Mouse (Mus musculus) mouse embryonic stem cell (cell line): Measurements from ENCODE around the gene Higd1c.
"Not testable (repeated sequence)": the region's sequence is repeated elsewhere in the genome, so short reads cannot be mapped to it uniquely, and the experiment has no call there.

Source experiments
- in situ Hi-C, 2 experiments: fragments of 300-500 bp; cut with MboI; formaldehyde crosslinking; loops; 1 replicate in 1 of 2; 3 replicates in 1 of 2; pipeline ENCODE4 v1.14.3; 2019 to 2020; ENCODE audit warnings: low sequenced_read_pairs in 2 of 2, low pct_unique_long_range_greater_than_20kb in 1 of 2, mixed read lengths in 1 of 2; ENCODE audit not compliant: unreplicated experiment in 1 of 2

Higd1c gene

GRCm38 (mm10) chr15:100364242-100364641 lies at the start of gene Higd1c:
Gene Higd1c (plus strand): TSS chr15:100364542.
- in situ Hi-C loops, result no loop called here

DNA sequence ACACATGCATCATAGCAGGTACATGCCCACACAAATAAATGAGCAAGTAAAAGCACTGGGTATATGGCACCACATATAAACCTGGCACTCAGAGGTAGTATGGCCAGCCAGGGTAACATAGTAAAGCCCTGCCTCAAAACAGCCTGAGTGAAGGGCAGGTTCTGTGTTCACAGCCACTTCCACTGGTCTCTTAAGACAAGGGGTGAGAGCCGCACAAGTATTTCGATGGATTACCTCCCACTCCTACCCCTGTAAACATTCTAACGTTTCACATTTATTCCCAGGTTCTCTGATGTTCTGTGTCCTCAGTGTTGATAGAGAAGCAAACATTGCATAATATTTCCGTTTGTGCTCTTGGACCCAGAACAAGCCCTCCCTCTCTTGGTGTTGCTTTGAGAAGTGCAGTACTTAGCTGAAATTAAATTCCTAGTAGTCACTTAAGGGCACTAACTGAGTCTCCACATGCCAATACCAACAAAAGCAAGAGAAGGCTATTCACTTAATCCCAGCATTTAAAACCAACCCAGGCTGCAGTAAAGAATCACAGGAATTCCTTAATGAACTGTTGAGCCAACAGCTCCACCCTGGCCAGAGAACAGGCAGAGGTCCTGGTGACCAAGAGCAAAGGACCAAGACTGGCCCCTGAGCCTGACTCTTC lies 46.2 kb upstream of the Higd1c start:
- in situ Hi-C loops, result loop anchor here in 1 of 2 experiments (25.0 kb wide), 1 partner anchor 281 kb away; the partner anchor contains the start of gene Dip2b

DNA sequence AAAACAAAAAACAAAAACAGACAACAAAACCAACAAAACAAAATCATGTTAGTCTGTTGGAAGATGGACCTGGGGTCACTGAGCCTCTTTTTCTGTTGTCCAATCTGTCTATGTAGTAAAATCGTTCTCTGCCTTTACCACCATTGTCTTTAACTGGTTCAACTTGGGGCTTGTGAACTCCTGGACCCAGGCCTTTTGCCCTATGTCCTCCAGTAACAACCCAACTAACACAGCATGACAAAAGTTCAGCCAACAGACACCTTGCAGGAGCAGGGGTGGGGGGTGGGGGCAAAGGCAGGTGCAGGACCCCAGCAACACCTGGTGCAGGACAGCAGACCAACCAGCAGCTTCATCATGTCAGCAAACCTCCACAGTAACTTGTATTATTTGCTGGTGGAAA lies 44.5 kb upstream of the Higd1c start:
- in situ Hi-C loops, result loop anchor here in 1 of 2 experiments (25.0 kb wide), 1 partner anchor 283 kb away; the partner anchor contains the start of gene Dip2b

GRCm38 (mm10) chr15:100320295-100320905 lies 43.9 kb upstream of the Higd1c start:
- in situ Hi-C loops, result loop anchor here in 1 of 2 experiments (25.0 kb wide), 1 partner anchor 283 kb away; the partner anchor contains the start of gene Dip2b

DNA sequence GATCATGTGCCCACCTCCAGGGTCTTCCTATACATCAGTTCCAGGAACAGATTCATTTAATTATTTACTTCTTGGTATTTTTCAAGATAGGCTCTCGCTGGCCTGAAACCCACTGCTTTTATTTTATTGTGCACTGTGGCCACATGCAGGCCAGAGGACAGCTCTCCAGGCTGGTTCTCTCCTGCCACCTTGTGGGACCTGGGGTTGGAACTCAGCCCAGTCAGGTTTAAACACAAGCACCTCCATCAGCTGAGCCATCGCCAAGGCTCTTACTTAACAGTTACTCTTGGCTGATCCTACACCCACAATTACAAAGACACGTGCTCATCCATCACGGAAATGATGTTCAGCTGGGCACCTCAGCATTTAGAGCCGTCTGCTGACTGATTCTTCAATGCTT lies 43.2 kb upstream of the Higd1c start:
- in situ Hi-C loops, result loop anchor here in 1 of 2 experiments (25.0 kb wide), 1 partner anchor 284 kb away; the partner anchor contains the start of gene Dip2b

DNA sequence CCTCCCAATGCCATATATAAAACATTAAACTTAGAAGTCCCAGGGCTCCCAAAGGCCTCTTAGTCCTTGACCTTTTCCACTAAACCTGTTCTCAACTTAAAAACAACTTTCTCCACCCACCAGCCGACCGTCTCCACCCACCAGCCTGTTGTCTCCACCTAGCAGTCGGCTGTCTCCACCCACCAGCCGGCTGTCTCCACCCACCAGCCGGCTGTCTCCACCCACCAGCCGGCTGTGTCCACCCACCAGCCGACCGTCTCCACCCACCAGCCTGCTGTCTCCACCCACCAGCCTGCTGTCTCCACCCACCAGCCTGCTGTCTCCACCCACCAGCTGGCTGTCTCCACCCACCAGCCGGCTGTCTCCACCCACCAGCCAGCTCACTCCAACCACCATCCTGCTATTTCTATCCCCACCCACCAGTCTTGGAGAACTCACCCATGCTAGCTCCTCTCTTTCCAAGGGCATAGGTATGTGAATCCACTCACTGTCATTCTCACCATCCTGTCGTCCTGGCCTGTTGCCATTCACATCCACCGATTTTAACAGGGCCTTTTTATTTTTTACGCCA lies 40.2 kb upstream of the Higd1c start:
- in situ Hi-C loops, result loop anchor here in 1 of 2 experiments (25.0 kb wide), 1 partner anchor 287 kb away; the partner anchor contains the start of gene Dip2b

- in situ Hi-C loops, result loop anchor here in 1 of 2 experiments (5.0 kb wide), 1 partner anchor 288 kb away; the partner anchor contains the start of gene Dip2b
These were observed 39.1 kb upstream of the Higd1c start for GRCm38 (mm10) chr15:100325235-100325634.

DNA sequence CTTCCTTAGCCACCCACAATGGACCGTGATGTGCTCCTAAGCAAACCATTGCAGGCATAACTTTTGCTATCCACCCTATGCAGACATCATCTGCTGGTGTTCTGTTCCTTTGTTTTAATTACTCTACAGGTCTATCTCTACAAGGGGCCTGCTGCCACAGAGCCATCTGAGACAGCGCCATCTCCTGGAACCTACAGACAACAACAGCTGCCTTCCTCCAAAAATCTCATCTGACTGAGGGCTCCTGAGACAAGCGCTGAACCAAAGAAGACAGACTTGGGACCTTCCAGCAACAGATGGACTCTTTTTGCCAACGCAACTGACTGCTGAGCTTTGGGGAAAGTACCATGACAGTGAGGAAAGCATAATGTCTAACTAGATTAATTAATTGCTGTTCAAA lies 36.3 kb upstream of the Higd1c start:
- in situ Hi-C loops, result loop anchor here in 1 of 2 experiments (5.0 kb wide), 1 partner anchor 291 kb away; the partner anchor contains the start of gene Dip2b

- in situ Hi-C loops, result loop anchor here in 1 of 2 experiments (5.0 kb wide), 1 partner anchor 292 kb away; the partner anchor contains the start of gene Dip2b
These were observed 35.0 kb upstream of the Higd1c start for GRCm38 (mm10) chr15:100329336-100329735.

DNA sequence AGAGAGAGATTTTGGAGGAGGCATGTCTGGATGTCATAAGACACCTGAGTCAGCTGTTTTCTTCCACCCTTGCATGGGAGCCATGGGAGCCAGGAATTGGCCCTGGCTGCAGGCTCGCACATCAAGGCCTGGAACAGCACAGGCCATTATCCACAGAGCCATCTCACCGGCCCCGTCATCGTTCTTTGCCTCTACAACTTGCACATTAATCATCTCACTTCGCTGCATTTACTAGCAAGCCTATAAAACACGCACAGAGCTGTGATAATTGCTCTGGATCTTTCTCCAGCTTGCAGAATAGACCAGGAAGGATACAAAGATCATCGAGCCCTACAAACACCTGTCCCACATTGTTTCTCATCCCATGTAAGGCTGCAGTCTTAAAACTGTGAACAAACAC lies 33.6 kb upstream of the Higd1c start:
- in situ Hi-C loops, result no loop called here

DNA sequence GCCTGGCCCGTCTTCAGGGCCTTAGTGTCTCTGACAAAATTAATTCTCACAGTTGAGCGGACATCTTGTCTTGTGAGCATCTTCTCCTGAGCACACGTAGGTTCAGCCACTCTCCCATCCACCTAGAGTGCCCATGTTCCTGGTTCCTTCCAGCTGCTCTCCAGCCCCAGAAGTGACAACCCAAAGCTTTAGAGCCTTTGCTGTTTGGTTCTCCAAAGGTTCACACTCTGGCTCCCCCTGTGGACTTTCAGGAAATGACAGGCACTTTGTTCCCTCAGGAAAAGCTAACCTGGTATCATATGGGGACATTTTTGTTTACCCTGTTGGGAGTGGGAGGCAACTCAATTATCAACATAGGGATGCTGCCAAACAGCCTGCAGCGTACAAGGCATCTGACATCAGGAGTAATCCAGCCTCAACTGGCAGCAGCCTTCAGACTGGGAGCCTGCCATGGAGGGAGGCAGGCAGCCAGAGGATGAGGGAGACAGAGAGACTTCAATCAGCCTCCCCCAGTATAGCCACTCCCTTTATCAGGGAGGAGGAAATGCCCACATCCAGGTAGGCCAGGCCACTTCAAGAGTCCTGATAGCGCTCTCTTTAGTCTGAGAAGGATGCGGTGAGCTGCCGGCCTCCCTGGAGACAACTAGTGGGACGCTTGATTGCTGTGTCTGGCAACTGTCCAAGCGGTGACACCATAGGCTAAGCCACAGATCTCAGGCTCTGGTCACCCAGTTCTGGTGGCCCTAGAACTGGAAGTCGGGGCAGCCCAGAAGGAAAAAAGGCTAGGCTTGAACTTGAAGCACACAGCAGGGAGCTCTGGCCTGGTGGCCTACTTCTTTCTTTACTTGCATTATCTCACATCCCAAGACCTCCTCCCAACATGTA lies 32.0 kb upstream of the Higd1c start:
- in situ Hi-C loops, result not testable (repeated sequence)

DNA sequence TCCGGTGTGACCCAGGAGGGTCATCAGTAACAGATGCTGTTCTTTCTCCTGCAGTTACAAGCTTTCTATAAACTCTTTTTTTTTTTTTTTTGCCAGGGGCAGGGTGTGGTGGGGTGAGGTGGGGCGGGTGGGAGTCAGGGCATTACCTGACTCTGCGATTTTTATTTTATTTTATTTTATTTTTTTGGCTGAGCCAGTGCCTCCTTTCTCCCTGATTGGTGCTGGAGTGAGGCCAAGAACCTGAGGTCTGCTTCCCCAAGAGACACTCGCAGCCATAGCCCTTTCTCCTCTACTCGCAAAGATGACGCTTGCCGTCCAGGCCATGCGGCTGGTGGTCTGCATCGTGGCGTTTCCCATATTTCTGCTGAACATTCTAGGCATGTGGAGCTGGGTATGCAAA lies 29.7 kb upstream of the Higd1c start, which contains the start of gene Mettl7a3:
TSS of gene Mettl7a3 (plus strand) at position 301 of the 400 bp plus-strand sequence.
- in situ Hi-C loops, result no loop called here

DNA sequence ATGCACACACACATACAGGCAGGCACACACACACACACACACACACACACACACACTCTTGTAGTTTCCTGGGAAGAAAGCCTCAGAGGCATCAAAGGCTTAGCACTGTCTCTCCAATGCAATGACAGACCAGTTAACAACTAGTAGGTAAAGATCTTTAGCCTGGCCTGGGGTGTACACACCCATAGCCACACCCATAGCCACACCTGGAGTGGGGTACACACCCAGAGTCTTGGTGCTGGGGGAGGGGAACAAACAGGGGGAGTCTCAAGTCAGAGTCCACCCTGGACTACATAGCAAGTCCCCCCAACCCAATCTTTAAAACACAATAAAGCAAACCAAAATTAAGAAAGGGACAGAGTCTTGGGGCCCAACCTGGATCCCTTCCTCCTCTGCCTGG lies 27.0 kb upstream of the Higd1c start:
- in situ Hi-C loops, result not testable (repeated sequence)

- in situ Hi-C loops, result not testable (repeated sequence)
These were observed 26.5 kb upstream of the Higd1c start for GRCm38 (mm10) chr15:100337847-100338246.

DNA sequence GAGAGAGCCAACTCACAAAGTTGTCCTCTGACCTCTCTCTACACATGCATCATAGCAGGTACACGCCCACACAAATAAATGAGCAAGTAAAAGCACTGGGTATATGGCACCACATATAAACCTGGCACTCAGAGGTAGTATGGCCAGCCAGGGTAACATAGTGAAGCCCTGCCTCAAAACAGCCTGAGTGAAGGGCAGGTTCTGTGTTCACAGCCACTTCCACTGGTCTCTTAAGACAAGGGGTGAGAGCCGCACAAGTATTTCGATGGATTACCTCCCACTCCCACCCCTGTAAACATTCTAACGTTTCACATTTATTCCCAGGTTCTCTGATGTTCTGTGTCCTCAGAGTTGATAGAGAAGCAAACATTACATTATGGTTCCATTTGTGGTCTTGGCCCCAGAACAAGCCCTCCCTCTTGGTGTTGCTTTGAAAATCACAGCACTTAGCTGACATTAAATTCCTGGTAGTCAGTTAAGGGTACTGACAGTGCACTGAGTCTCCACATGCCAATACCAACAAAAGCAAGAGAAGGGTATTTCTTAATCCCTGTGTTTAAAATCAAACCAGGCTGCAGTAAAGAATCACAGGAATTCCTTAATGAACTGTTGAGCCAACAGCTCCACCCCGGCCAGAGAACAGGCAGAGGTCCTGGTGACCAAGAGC lies 22.9 kb upstream of the Higd1c start:
- in situ Hi-C loops, result not testable (repeated sequence)

DNA sequence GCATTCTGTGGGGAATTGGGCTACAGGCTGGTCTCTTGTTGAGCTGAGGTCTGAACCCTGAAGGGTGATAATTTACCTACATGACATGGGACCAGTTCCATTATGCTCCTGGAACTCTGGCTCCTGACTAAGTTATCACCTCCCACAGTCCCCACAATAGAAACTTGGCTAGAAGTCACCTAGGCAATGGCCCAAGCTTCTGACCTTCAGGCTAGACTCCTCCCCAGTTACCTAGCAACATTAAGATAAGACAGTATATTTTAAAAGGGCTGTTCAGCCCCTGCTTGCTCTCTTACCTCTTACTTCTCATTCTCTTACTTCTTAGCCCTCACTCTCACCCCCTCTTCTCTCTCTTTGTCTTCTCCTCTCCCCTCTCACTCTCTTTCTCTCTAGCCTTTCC lies 18.9 kb upstream of the Higd1c start:
- in situ Hi-C loops, result no loop called here

GRCm38 (mm10) chr15:100346761-100347160 lies 17.6 kb upstream of the Higd1c start:
- in situ Hi-C loops, result no loop called here

GRCm38 (mm10) chr15:100349496-100349895 lies 14.8 kb upstream of the Higd1c start:
- in situ Hi-C loops, result no loop called here
